Mouse (Mus musculus): Measurements from ENCODE around the gene Scml4.

Scml4 gene

GRCm38 (mm10) chr10:42995484-42995895 lies 135.3 kb downstream of the Scml4 start:
- no peak for DNase-seq (ENCODE audit: low spot score)

- DNase-seq (ENCODE audit: low spot score): no peak
Observed at GRCm38 (mm10) chr10:42997278-42997677, 137.1 kb downstream of the Scml4 start.

DNA sequence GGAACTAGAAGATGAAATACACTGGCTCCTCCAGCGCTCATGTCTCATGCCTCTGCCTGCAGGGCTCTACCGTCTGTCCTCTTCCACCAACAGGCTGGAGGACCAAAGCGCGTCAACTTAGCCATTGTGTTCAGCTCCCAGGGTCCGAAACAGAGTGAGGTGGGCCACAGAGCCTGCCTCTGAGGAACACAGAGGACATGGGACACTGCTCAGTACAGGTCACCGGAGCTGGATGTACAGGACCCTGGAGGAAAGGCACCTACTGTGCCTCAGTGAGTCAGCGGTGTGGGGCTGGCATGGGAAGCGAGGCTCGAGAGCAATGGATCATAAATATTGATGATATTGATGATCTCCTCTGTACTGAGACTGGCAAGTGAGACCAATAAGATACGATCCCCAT lies 139.2 kb downstream of the Scml4 start:
- no peak for DNase-seq (ENCODE audit: low spot score)

- no peak for DNase-seq (ENCODE audit: low spot score)
Observed at GRCm38 (mm10) chr10:43001433-43001832, 141.3 kb downstream of the Scml4 start.

DNA sequence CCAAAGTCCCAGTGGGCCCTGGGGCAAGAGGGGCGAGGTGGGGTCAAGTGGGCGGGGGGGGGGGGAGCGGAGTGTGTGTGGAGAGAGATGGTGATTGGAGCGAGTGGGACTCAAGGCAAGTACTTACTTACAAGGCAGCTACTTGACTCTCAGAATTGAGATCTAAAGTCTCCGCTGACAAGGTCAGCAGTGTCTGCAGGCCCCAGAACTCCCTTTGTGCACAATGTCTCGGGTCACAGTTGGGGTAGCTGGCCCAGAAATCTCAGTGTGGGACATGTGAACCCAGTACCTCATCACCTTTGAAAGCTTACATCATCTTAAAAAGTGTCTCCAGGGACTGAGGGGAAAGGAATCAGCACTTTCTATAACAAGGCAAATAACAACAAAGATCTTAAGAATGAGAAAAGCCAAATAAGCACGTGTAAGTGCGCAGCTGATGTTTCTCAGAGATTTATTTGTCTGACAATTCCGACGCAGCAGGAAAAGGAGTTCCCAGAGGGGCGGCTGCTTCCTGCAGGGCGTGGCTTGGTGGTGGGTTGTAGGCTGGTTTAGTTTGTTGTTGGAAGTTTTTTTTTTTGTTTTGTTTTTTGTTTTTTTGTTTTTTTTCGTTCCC lies 142.0 kb downstream of the Scml4 start:
- no peak for DNase-seq (ENCODE audit: low spot score)

DNA sequence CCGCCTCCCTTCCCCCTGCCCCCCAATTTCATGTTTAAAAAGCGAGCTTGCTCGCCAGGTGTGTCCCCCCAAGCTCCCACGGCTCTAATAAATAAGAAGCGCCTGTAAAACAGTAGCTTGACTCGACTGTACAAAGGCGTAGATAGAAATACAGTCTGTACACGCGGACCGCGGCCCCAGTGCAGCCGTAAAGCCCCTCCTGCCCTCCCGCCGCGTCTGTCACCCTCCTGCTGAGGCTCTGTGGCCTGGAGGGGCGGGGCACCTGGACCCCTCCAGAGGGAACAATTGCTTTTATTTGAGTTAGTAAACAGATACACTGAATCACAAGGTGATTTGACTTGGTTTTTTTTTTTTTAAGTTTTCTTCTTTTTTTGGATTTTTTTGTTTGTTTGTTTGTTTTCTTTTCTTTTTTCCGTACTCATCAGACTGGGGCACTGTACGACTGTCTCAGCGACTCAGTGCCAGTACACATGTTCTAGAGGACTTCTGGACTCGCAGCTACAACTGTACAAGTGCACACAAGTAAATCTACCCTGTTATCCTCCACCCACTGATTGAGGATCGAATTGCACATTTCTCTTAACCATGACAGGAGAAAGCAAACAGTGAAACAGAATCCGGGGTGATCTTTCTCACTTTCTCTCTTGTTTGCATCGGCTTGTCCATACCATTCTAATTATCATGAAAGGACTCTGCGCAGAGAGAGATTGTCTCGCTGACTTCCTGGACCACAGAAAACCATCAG lies 142.7 kb downstream of the Scml4 start:
- no peak for DNase-seq (ENCODE audit: low spot score)

- DNase-seq (ENCODE audit: low spot score): no peak
Observed at GRCm38 (mm10) chr10:43003466-43003757, 143.2 kb downstream of the Scml4 start.

DNA sequence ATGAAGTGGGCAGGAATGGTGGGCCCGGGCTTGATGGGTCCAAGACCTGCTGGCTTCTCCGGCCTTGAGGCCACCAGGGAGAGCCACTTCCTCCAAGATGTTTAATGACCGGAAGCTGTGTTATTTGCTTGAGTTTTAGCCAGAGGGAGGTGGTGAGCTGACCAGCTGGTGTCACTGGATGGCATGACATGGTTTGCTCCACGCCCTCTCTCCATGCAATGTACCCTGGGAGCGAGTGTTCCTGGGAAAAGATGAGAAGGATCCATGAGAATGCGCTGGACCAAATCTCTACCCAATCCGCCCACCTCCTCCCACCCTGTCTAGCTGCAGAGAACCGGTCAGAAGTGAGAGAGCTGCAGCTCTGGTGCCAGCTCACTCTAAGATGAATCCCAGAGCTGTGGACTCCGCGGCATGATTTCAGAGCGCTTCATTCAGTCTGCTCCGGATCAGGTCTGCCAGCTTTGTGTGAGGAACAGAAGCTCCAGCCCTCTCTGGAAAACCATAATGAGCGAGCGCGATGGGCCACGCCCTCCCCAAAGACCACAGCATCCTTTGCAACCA lies 144.1 kb downstream of the Scml4 start:
- no peak for DNase-seq (ENCODE audit: low spot score)

DNA sequence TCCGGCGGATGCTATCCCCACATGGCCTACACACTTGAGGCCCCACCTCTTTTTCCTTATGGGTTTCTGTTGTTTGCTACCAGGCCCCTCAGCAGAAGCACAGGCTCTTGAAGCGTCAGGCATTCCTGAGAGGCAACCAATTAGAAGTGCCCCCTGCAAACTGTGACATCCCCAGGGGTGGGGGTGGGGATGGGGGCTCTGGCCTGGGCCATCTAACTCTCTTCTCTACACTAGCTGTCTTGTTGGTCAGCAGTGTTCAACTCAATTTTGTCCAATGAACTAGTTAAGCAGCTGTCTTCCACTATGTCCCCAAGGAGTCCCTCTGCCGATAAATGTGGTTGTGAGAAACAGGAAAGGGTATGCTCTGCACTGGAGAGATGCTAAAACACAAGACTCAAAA lies 144.9 kb downstream of the Scml4 start:
- DNase-seq (ENCODE audit: low spot score): no peak

- no peak for DNase-seq (ENCODE audit: low spot score)
Observed at GRCm38 (mm10) chr10:43005677-43006076, 145.5 kb downstream of the Scml4 start.

GRCm38 (mm10) chr10:43006534-43006933 lies 146.4 kb downstream of the Scml4 start:
- no peak for DNase-seq (ENCODE audit: low spot score)

DNA sequence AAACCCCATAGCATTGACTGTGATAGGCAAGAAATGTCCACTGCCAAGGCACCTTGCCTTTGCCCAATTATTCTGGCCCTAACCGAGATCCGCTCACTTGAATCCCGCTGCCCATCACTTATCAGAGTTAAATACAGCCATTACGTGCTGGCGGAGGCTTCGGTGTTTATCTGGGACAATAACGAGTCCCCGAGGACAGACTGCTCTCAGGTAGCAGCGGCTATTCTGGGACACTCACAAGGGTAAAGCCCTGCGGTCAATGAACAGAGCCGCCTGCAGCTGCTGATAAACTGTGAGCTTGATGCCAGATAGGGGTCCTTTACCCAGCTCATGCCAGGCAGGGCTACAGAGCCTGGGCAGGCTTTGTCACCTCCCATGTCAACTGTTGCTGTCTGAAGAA lies 147.9 kb downstream of the Scml4 start:
- no peak for DNase-seq (ENCODE audit: low spot score)

Data from left cerebral cortex, adult 11 months (tissue).